Mouse (Mus musculus) forebrain, embryonic 11.5 days (tissue): ENCODE measurements around the gene Gper1. TPM values are rescaled to one million over a fixed set of nuclear protein-coding genes. Genes with fewer than 3 reads are reported as not detected.

Experiments
- ATAC-seq: fragments of 200-750 bp; cut with Nextera tagmentation; replicated peaks from 2 replicates; pipeline ENCODE4 v1.8.0; 2017; ENCODE audit warnings: moderate TSS enrichment; ENCODE audit not compliant: low FRiP score
- DNase-seq: peaks from one replicate; pipeline ENCODE4 v3.0.0-alpha.2; 2017; ENCODE audit warnings: low spot score
- H3K27ac ChIP-seq: fragments of 300-500 bp; sonication (generic); 2 replicates; pipeline ENCODE4 v1.5.1; 2014; ENCODE audit warnings: low read depth, low read length
- H3K27me3 ChIP-seq: fragments of 300-500 bp; sonication (generic); 2 replicates; pipeline ENCODE4 v1.6.1; 2014; ENCODE audit warnings: mild to moderate bottlenecking, low read length, mixed read lengths; ENCODE audit not compliant: control insufficient read depth, insufficient read depth
- H3K36me3 ChIP-seq: fragments of 300-500 bp; sonication (generic); 2 replicates; pipeline ENCODE4 v1.6.1; 2014; ENCODE audit warnings: mild to moderate bottlenecking, low read length, moderate library complexity, mixed read lengths; ENCODE audit not compliant: control insufficient read depth, insufficient read depth
- H3K4me1 ChIP-seq: fragments of 300-500 bp; sonication (generic); replicated peaks from 2 replicates; pipeline ENCODE4 v1.6.1; 2014; ENCODE audit warnings: low read length, mixed read lengths; ENCODE audit not compliant: control insufficient read depth, insufficient read depth
- H3K4me2 ChIP-seq: fragments of 300-500 bp; sonication (generic); 2 replicates; pipeline ENCODE4 v1.6.1; 2014; ENCODE audit warnings: low read depth, mild to moderate bottlenecking, low read length, moderate library complexity, mixed read lengths; ENCODE audit not compliant: severe bottlenecking
- H3K4me3 ChIP-seq: fragments of 300-500 bp; sonication (generic); 2 replicates; pipeline ENCODE4 v1.5.1; 2014; ENCODE audit warnings: low read depth, low read length
- H3K9ac ChIP-seq: fragments of 300-500 bp; sonication (generic); 2 replicates; pipeline ENCODE4 v1.6.1; 2014; ENCODE audit warnings: low read length
- H3K9me3 ChIP-seq: fragments of 300-500 bp; sonication (generic); 2 replicates; pipeline ENCODE4 v1.6.1; 2016; ENCODE audit warnings: low read length, mixed read lengths; ENCODE audit not compliant: control insufficient read depth
- WGBS: fragments of 180-500 bp; shearing (Covaris S2); extraction: QIAGEN DNeasy Blood & Tissue Kit; methylation state at CpG from one replicate; pipeline ENCODE4 v1.1.7; 2014; 5-methylcytosine and 5-hydroxymethylcytosine counted together
- polyA plus RNA-seq: library from polyadenylated mRNA; unstranded; fragments of >200 nt; fragmentation: Nextera tagmentation; extraction: Ambion mirVana; gene quantifications from 2 replicates; pipeline ENCODE4 v1.2.1, GENCODE M21; 2014

Gper1 gene
- polyA plus RNA-seq = 1.7 and 1.9 TPM in 2 replicates

DNA sequence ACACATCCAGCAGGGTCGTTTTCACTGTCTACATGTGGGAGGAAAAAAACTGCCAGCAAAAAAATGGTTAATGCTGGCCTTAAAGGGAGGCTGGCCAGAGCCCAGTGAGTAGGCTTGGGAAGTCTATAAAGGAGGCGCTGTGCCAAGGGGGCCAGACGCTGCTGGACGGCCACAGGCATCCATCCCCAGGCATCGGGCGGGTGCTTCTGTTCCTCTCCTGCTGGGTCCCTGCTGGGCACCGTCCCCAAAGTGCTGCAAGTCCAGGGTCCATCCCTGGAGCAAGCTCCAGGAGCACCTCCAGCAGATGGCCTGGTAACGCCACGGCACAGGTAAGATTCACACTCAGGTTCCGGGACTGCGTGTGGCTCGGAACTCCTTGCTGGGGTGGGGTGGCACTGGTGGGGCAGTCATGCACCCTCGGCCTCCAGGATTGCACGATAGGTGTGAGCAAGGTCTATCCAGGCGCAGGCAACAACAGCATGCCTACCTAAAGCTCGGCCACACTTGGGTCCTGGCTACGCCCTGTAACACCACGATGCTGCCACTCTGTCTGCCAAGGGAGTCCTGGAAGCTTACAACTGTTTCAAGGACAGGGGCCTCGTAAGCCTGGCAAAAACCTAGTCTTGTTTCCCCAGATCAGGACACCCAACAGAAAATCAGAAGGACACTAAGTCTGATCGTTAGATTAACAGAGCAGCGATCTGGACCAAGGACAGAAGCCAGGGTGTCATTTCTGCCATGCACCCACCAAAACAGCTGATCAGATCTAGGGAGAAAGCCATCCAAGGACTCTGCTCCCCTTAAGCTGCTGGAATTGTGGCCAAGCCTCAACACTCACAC is at the start of gene Gper1:
Gper1 (plus strand) TSS at position 126 of the 840 bp plus-strand sequence.
- Histone ChIP-seq H3K27me3 (no peaks in the 10 kb centered on the region), H3K4me1 (peaks cover 10% of the 10 kb centered on the region), H3K9me3 (no peaks in the 10 kb centered on the region), H3K9ac (peak within 1 kb of the TSS; percentile 44; the same call in 1 of the 2 replicates), H3K4me2 (no peak within 1 kb of the TSS), H3K36me3 (no peaks in the 10 kb centered on the region; the same call in 1 of the 2 replicates), H3K4me3 (no peak within 1 kb of the TSS), H3K27ac (no peak within 1 kb of the TSS)
- no peak for DNase-seq
- no peak for ATAC-seq
- 60% methylated on average over 21 of the region's 21 CpGs for WGBS

DNA sequence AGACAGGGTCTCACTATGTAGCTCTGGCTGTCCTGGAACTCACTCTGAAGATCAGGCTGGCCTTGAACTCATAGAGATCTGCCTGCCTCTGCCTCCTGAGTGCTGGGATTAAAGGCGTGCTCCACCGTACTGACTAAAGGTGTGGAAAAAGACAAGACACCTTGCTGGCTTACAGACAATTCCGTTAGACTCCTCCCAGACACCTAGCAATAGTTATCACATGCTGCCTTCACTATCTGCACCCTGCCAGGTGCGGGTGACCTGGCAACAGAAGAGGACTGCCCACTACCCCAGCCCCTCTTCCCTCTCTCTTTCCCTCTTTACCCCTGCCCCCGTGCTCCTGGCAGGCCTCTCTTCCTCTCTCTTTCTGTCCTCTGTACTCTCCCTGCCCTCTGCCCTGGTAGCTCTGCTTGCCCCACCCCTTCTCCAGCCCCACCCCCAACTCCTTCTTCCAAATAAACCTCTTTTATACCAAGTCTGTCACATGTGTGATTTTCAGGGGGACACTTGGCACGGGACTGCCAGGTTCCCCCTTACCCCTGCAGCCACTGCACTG is 49.0 kb upstream of the Gper1 start:
- 80% methylated on average over 6 of the region's 6 CpGs for WGBS
- no peaks in the 10 kb centered on the region; the same call in 1 of the 2 replicates for H3K4me1 ChIP-seq
- DNase-seq = no peak
- no peak overlapping the region for H3K27ac ChIP-seq
- no peaks in the 10 kb centered on the region for H3K36me3 ChIP-seq
- H3K4me3 ChIP-seq = no peak overlapping the region
- no peak for ATAC-seq
- H3K9ac ChIP-seq = no peak overlapping the region
- no peaks in the 10 kb centered on the region for H3K9me3 ChIP-seq
- no peak overlapping the region for H3K4me2 ChIP-seq
- H3K27me3 ChIP-seq = no peaks in the 10 kb centered on the region

DNA sequence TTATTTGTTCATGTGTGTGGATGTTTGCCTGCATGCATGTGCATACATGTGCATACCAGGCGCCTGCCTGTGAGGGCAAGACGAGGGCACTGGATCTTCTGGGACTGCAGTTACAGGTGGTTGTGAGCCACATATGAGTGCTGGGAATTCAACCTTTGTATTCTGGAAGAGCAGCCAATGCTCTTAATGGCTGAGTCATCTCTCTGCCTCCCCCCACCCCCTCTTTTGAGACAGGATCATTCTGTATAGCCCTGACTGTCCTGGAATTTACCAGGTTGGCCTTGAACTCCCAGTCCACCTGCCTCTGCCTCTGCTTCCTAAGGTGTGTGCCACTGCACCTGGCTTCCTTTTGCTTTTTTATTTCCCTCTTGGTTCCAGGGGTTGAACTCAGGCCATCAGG is 48.1 kb upstream of the Gper1 start:
- H3K4me3 ChIP-seq = no peak overlapping the region
- no peaks in the 10 kb centered on the region for H3K27me3 ChIP-seq
- H3K27ac ChIP-seq = no peak overlapping the region
- WGBS = 94% methylated on average over 2 of the region's 2 CpGs
- no peaks in the 10 kb centered on the region; the same call in 1 of the 2 replicates for H3K4me1 ChIP-seq
- H3K4me2 ChIP-seq = no peak overlapping the region
- H3K36me3 ChIP-seq = no peaks in the 10 kb centered on the region
- H3K9ac ChIP-seq = no peak overlapping the region
- ATAC-seq (no peak), DNase-seq (no peak)
- H3K9me3 ChIP-seq = no peaks in the 10 kb centered on the region

DNA sequence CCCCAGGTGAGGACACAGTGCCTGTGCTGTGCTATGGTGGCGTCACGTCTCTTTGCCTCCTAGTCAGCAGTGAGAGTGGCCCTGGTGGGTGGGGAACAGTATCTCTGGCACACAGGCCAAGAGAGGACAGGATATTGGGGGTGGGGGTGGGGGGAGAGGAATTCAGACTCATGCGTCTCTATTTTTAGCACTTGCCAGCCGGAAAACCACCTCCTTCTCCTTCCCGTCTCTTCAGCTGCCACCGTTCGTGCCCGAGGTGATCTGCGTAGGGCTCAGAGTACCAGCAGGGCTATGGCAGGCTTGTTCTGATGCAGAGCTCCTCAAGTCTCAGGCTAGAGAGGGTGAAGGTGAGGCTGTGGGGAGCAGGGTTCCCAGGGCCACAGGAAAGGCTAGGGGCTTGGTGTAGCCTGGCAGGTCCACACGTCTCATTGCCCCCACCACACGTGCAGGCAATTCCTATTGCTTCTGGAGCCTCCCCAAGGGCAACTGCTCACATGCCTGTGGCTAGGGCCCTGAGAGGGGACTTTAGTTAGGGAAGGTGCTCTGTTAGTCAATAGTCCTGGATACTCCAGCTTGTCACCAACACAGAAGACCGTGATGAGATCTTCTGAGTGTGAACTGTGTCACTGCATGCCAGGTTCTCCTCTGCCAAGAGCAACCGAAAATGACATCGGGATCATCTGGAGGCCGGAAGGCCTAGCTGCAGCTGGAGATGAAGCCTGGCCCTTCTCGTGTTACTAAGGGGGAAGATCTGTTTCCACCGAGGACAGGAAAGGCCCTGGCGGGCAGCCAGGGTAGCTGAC is 45.3 kb upstream of the Gper1 start, which contains the start of gene Gpr146:
Gpr146 (plus strand) TSS at position 230 of the 803 bp plus-strand sequence.
- no peaks in the 10 kb centered on the region for H3K9me3 ChIP-seq
- no peak within 1 kb of the TSS for H3K9ac ChIP-seq
- no peak within 1 kb of the TSS for H3K27ac ChIP-seq
- WGBS = 86% methylated on average over 18 of the region's 18 CpGs
- no peaks in the 10 kb centered on the region for H3K36me3 ChIP-seq
- ATAC-seq (no peak), DNase-seq (no peak)
- H3K4me3 ChIP-seq = no peak within 1 kb of the TSS
- H3K4me2 ChIP-seq = no peak within 1 kb of the TSS
- peaks cover 2% of the 10 kb centered on the region; the same call in 1 of the 2 replicates for H3K4me1 ChIP-seq
- H3K27me3 ChIP-seq = no peaks in the 10 kb centered on the region

DNA sequence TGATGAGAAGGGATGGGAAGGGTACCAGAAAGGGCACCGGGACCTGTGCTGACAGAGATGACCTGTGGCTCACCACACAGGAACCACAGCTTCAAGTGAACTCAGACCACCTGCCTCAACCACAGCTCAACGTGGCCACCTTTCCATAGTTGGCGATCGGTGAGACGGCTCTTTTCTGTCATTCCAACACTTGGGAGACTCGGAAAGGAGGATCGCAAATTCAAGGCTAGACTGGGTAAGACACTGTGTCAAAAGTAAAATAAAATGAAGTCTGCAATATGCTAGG is 44.7 kb upstream of the Gper1 start:
- WGBS = 93% methylated on average over 7 of the region's 7 CpGs
- no peak for DNase-seq
- H3K9me3 ChIP-seq = no peaks in the 10 kb centered on the region
- H3K9ac ChIP-seq = no peak overlapping the region
- H3K27ac ChIP-seq = no peak overlapping the region
- H3K4me1 ChIP-seq = peaks cover 2% of the 10 kb centered on the region; the same call in 1 of the 2 replicates
- no peaks in the 10 kb centered on the region for H3K27me3 ChIP-seq
- ATAC-seq = no peak
- H3K4me2 ChIP-seq = no peak overlapping the region
- no peaks in the 10 kb centered on the region for H3K36me3 ChIP-seq
- H3K4me3 ChIP-seq = no peak overlapping the region

DNA sequence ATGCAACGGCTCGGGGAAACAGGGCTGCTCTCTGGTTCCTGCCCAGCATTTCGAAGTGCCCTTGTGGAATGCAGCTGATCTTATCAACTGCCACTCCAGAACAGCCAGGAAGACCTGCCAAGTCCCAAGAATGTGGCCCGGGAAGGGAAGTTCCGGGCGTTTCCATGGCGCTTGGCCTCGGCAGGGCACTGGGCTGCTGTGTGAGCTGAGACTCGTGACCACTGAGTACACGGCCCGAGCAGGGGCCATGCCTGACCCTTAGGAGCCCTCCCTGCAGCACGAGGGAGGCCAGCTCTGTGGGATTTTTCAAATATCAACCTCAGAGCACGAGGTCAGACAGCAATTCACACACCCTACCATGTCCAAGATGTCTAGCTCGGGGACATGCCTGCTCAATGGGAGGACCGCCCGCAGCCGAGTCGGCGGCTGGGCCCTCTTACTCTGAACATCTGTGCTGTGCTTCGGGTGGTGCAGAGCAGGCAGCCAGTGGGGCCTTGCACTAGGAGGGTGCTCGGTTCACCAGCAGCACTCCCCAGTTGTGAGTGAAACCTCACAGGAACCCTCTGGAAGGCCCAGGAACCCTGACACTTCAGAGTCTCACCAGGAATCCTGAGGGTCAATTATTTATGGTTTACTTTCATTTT is 43.8 kb upstream of the Gper1 start:
- no peak for ATAC-seq
- Histone ChIP-seq H3K4me1 (peaks cover 2% of the 10 kb centered on the region; the same call in 1 of the 2 replicates), H3K9ac (no peak overlapping the region), H3K27ac (no peak overlapping the region), H3K27me3 (no peaks in the 10 kb centered on the region), H3K9me3 (no peaks in the 10 kb centered on the region), H3K36me3 (no peaks in the 10 kb centered on the region), H3K4me3 (no peak overlapping the region), H3K4me2 (no peak overlapping the region)
- WGBS = 66% methylated on average over 21 of the region's 21 CpGs
- peak; percentile 67 for DNase-seq

DNA sequence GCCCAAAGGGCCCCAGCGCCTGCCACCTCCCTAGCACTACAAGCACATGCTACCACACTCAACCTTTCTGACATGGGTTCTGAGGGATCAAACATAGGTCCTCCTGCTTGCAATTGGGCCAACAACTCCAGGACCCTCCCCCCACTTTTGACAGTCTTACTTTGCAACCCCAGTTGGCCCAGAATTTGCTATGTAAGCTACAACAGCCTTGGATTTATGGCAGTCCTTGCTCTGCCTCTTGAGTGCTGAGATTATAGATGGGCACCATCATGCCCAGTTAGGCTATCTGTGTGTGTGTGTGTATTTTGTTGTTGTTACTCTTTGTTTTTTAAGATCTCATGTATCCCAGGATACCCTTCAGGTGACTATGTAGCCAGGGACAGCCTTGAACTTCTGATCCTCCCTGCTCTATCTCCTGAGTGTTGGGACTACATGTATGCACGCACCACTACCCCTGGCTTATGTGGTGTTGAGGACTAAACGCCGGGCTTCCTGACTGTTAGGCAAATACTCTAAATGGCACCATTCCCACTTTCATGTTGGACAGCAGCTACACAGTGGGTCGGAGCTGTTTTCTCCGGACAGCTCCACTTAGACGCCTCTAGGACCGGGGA is 43.1 kb upstream of the Gper1 start:
- Histone ChIP-seq H3K27ac (0 out of 2 replicates have a peak overlapping the region, but pooled peaks have one; percentile 15), H3K27me3 (no peaks in the 10 kb centered on the region), H3K9me3 (no peaks in the 10 kb centered on the region), H3K9ac (peak overlapping the region; percentile 60; the same call in 1 of the 2 replicates), H3K4me3 (peak overlapping the region; percentile 58), H3K4me1 (peaks cover 2% of the 10 kb centered on the region; the same call in 1 of the 2 replicates), H3K4me2 (peak overlapping the region; percentile 90), H3K36me3 (no peaks in the 10 kb centered on the region)
- 25% methylated on average over 8 of the region's 8 CpGs for WGBS
- DNase-seq = no peak
- peak; percentile 26; the same call in 1 of the 2 replicates for ATAC-seq
